ENCODE assay signal across 11 mouse cellular contexts in the genomic region with DNA sequence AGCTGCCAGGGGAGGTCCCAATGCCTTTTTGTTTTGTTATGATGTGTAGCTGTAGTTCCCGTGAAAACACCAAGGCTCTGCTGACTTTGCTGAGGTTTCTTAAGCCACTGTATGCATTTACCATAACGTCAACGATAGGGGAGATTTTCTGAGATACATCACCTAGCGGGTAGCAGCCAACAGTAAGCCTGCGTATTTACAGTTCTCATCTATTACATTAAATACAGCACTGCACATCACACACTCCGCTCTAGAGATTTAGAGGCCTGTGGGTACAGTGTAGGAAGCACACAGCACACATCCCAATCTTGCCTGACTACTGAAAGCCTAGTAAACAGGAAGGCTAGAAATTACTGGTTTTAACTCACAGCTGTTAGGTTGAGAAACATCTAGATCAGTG. TPM values are rescaled to one million over a fixed set of nuclear protein-coding genes. Genes with fewer than 3 reads are reported as not detected.
A peak's percentile ranks its signal among the peaks of the same experiment; 100 is the strongest.
DNase-seq lines count a peak whose midpoint lies in the region; ATAC-seq lines count a peak whose summit lies in the region.
"Had no signal": no experiment of that assay in that cellular context is flagged by ENCODE, and none has a peak within 500 bp of the region (broad histone marks: within the 10 kb centered on the region; RNA-seq: fewer than 3 reads in every experiment).

No protein-coding gene starts in this region.

- H3K9me3 ChIP-seq in limb, embryonic 10.5 days (replicated peaks), result no peaks in the 10 kb centered on the region
- no peaks in the 10 kb centered on the region for H3K9me3 ChIP-seq in stomach, embryonic 16.5 days (replicated peaks; ENCODE audit: control insufficient read depth, low read length)

- H3K4me2 ChIP-seq in stomach, embryonic 16.5 days (ENCODE audit: low read depth, low read length), result 0 out of 2 replicates have a peak overlapping the region, but pooled peaks have one; percentile 3

- DNase-seq in frontal cortex, postnatal 10 days (ENCODE audit: low spot score in 2 of 2), result no peak
- DNase-seq in right cerebral cortex, postnatal 25 days, result peak; percentile 64
- DNase-seq in right cerebral cortex, postnatal 4 days, result no peak
- DNase-seq in limb, embryonic 10.5 days (ENCODE audit: low spot score), result no peak
- no peak for DNase-seq in ovary, adult 18-20 months (ENCODE audit: low spot score)
- DNase-seq: B cell, adult 2 months; kidney, postnatal 4 days had no signal

- H3K4me1 ChIP-seq in limb, embryonic 10.5 days, result peaks cover 7% of the 10 kb centered on the region
- H3K4me1 ChIP-seq in stomach, embryonic 16.5 days (ENCODE audit: control insufficient read depth, insufficient read depth, low read length), result no peaks in the 10 kb centered on the region

- peaks cover 70% of the 10 kb centered on the region for H3K27me3 ChIP-seq in limb, embryonic 10.5 days (ENCODE audit: low read depth, poor library complexity, severe bottlenecking)
- peaks cover 24% of the 10 kb centered on the region for H3K27me3 ChIP-seq in stomach, embryonic 16.5 days (ENCODE audit: control insufficient read depth, insufficient read depth, low read length)

- H3K27ac ChIP-seq in limb, embryonic 10.5 days, result no peak overlapping the region
- H3K27ac ChIP-seq in stomach, embryonic 16.5 days (ENCODE audit: low read length), result no peak overlapping the region
- H3K27ac ChIP-seq: macrophage had no signal

- ATAC-seq in frontal cortex, adult (ENCODE audit: low TSS enrichment), result peak; percentile 56
- no peak for ATAC-seq in stomach, embryonic 16.5 days (ENCODE audit: insufficient read depth, low FRiP score)
- no peak for ATAC-seq in megakaryocyte progenitor cell, adult 5-6 weeks (replicated peaks; ENCODE audit: poor library complexity)

- H3K36me3 ChIP-seq in limb, embryonic 10.5 days, result no peaks in the 10 kb centered on the region
- H3K36me3 ChIP-seq in stomach, embryonic 16.5 days (ENCODE audit: control insufficient read depth, insufficient read depth, low read length), result no peaks in the 10 kb centered on the region

- peak overlapping the region; percentile 44 for H3K4me3 ChIP-seq in limb, embryonic 10.5 days
- H3K4me3 ChIP-seq in stomach, embryonic 16.5 days (replicated peaks; ENCODE audit: low read length), result no peak overlapping the region

- 6% methylated on average over 6 of the region's 6 CpGs for WGBS in limb, embryonic 10.5 days
- 4% methylated on average over 6 of the region's 6 CpGs for WGBS in stomach, embryonic 16.5 days

- H3K9ac ChIP-seq in stomach, embryonic 16.5 days (ENCODE audit: low read length), result no peak overlapping the region

RNA-seq across cellular contexts. Expression of gene Myt1l, which starts 6.1 kb away (rescaled TPM):
- not detected in 2 replicates for polyA plus RNA-seq in limb, embryonic 10.5 days (2016; fragmentation: Nextera tagmentation; extraction: Ambion mirVana)
- 1.9 and 2.1 TPM in 2 replicates for polyA plus RNA-seq in stomach, embryonic 16.5 days (2015; fragmentation: Nextera tagmentation; extraction: Ambion mirVana)
- not detected in 2 replicates for total RNA-seq in megakaryocyte progenitor cell, adult 5-6 weeks (2015)
- total RNA-seq in megakaryocyte progenitor cell, adult 5-6 weeks (2017), result not detected in 2 replicates
- polyA plus RNA-seq: macrophage had no signal
